Mouse (Mus musculus) liver, adult 2 months (tissue): ENCODE measurements at regions not wholly inside any gene's neighbourhood (a gene's known extent, or its start where the extent isn't known, plus 50 kb on each side); places are given as distances from the start of the nearest gene placed in this dataset.

Experiments
- CTCF ChIP-seq: fragments of 200-500 bp; IDR thresholded peaks from 2 replicates; pipeline ENCODE4 v1.5.1; 2011; ENCODE audit warnings: low read depth, low read length, control low read depth
- POLR2A ChIP-seq: fragments of 200-500 bp; IDR thresholded peaks from 2 replicates; pipeline ENCODE4 v1.6.1; 2011; ENCODE audit warnings: low read length, control low read depth; ENCODE audit not compliant: insufficient read depth; ENCODE audit errors: extremely low read depth

GRCm38 (mm10) chr5:126266471-126266870, 734.9 kb downstream of the Tmem132b start:
- TF ChIP-seq CTCF (no peak), POLR2A (no peak)
